Mouse (Mus musculus) heart, embryonic 12.5 days (tissue): ENCODE results near the gene Cage1. TPM values are rescaled to one million over a fixed set of nuclear protein-coding genes. Genes with fewer than 3 reads are reported as not detected.

Experiments
- ATAC-seq: fragments of 200-750 bp; cut with Nextera tagmentation; 2 replicates; pipeline ENCODE4 v1.8.0; 2017; ENCODE audit warnings: moderate TSS enrichment, moderate library complexity; ENCODE audit not compliant: insufficient number of reproducible peaks, low FRiP score
- H3K27ac ChIP-seq: fragments of 300-500 bp; sonication (generic); 2 replicates; pipeline ENCODE4 v1.5.1; 2016; ENCODE audit warnings: mild to moderate bottlenecking, moderate library complexity; ENCODE audit not compliant: poor library complexity, severe bottlenecking
- H3K27me3 ChIP-seq: fragments of 300-500 bp; sonication (generic); replicated peaks from 2 replicates; pipeline ENCODE4 v1.6.1; 2016; ENCODE audit warnings: mild to moderate bottlenecking, moderate library complexity
- H3K36me3 ChIP-seq: fragments of 300-500 bp; sonication (generic); 2 replicates; pipeline ENCODE4 v1.6.1; 2016; ENCODE audit warnings: mild to moderate bottlenecking, moderate library complexity
- H3K4me1 ChIP-seq: fragments of 300-500 bp; sonication (generic); replicated peaks from 2 replicates; pipeline ENCODE4 v1.6.1; 2016; ENCODE audit warnings: mild to moderate bottlenecking
- H3K4me2 ChIP-seq: fragments of 300-500 bp; sonication (generic); 2 replicates; pipeline ENCODE4 v1.6.1; 2016; ENCODE audit warnings: mild to moderate bottlenecking, moderate library complexity
- H3K4me3 ChIP-seq: fragments of 300-500 bp; sonication (generic); 2 replicates; pipeline ENCODE4 v1.5.1; 2016; ENCODE audit warnings: mild to moderate bottlenecking
- H3K9ac ChIP-seq: fragments of 300-500 bp; sonication (generic); 2 replicates; pipeline ENCODE4 v1.6.1; 2016; ENCODE audit warnings: mild to moderate bottlenecking, moderate library complexity
- H3K9me3 ChIP-seq: fragments of 300-500 bp; sonication (generic); replicated peaks from 2 replicates; pipeline ENCODE4 v1.6.1; 2016; ENCODE audit warnings: mild to moderate bottlenecking, moderate library complexity
- WGBS: fragments of 180-500 bp; shearing (Covaris S2); methylation state at CpG from one replicate; pipeline ENCODE4 v1.1.7; 2016; 5-methylcytosine and 5-hydroxymethylcytosine counted together
- polyA plus RNA-seq: library from polyadenylated mRNA; unstranded; fragments of >200 nt; fragmentation: Nextera tagmentation; extraction: Ambion mirVana; gene quantifications from 2 replicates; pipeline ENCODE4 v1.2.1, GENCODE M21; 2016

Gene Cage1
- polyA plus RNA-seq, 1 experiment from 2014 or later, result 1.3 TPM

- Histone ChIP-seq H3K9me3 (no peaks in the 10 kb centered on the region), H3K36me3 (no peaks in the 10 kb centered on the region; the same call in 1 of the 2 replicates), H3K4me2 (no peak overlapping the region), H3K4me1 (peaks cover 46% of the 10 kb centered on the region), H3K9ac (no peak overlapping the region), H3K27ac (no peak overlapping the region), H3K27me3 (no peaks in the 10 kb centered on the region), H3K4me3 (no peak overlapping the region)
- no peak for ATAC-seq
- WGBS, result 76% methylated on average over 15 of the region's 15 CpGs
Observed at GRCm38 (mm10) chr13:37966256-37967051, 70.4 kb downstream of the Cage1 start.

GRCm38 (mm10) chr13:37965126-37965914, 71.5 kb downstream of the Cage1 start:
- Histone ChIP-seq H3K36me3 (no peaks in the 10 kb centered on the region), H3K4me3 (no peak overlapping the region), H3K4me2 (no peak overlapping the region), H3K9ac (no peak overlapping the region), H3K4me1 (peaks cover 42% of the 10 kb centered on the region), H3K27ac (no peak overlapping the region), H3K9me3 (no peaks in the 10 kb centered on the region), H3K27me3 (no peaks in the 10 kb centered on the region)
- peak; percentile 36; the same call in 1 of the 2 replicates for ATAC-seq
- 35% methylated on average over 17 of the region's 17 CpGs for WGBS

- ATAC-seq, result no peak
- no peaks in the 10 kb centered on the region for H3K27me3 ChIP-seq
- no peaks in the 10 kb centered on the region for H3K36me3 ChIP-seq
- H3K9ac ChIP-seq, result peak overlapping the region; percentile 61; the same call in 1 of the 2 replicates
- peak overlapping the region; percentile 46 for H3K4me3 ChIP-seq
- no peak overlapping the region for H3K27ac ChIP-seq
- 41% methylated on average over 20 of the region's 20 CpGs for WGBS
- H3K4me2 ChIP-seq, result peak overlapping the region; percentile 72
- H3K9me3 ChIP-seq, result no peaks in the 10 kb centered on the region
- peaks cover 42% of the 10 kb centered on the region for H3K4me1 ChIP-seq
Observed at GRCm38 (mm10) chr13:37964128-37965087, 72.5 kb downstream of the Cage1 start.

- no peaks in the 10 kb centered on the region for H3K27me3 ChIP-seq
- peak overlapping the region; percentile 46 for H3K4me3 ChIP-seq
- H3K4me1 ChIP-seq, result peaks cover 42% of the 10 kb centered on the region
- no peaks in the 10 kb centered on the region for H3K36me3 ChIP-seq
- H3K9me3 ChIP-seq, result no peaks in the 10 kb centered on the region
- H3K27ac ChIP-seq, result no peak overlapping the region
- H3K9ac ChIP-seq, result peak overlapping the region; percentile 61
- 0 out of 2 replicates have a peak, but pooled peaks have one; percentile 50 for ATAC-seq
- H3K4me2 ChIP-seq, result peak overlapping the region; percentile 72
- 1% methylated on average over 12 of the region's 12 CpGs for WGBS
Observed at GRCm38 (mm10) chr13:37963354-37964007, 73.4 kb downstream of the Cage1 start.

- no peaks in the 10 kb centered on the region for H3K27me3 ChIP-seq
- H3K36me3 ChIP-seq, result no peaks in the 10 kb centered on the region
- H3K4me3 ChIP-seq, result no peak overlapping the region
- H3K27ac ChIP-seq, result no peak overlapping the region
- no peak overlapping the region for H3K9ac ChIP-seq
- no peak for ATAC-seq
- WGBS, result 78% methylated on average over 9 of the region's 9 CpGs
- H3K4me1 ChIP-seq, result peaks cover 40% of the 10 kb centered on the region
- no peak overlapping the region for H3K4me2 ChIP-seq
- no peaks in the 10 kb centered on the region; the same call in 1 of the 2 replicates for H3K9me3 ChIP-seq
Observed at GRCm38 (mm10) chr13:37962541-37962940, 74.3 kb downstream of the Cage1 start.

GRCm38 (mm10) chr13:37959936-37960335, 76.9 kb downstream of the Cage1 start:
- 87% methylated on average over 7 of the region's 7 CpGs for WGBS
- no peak for ATAC-seq
- peaks cover 14% of the 10 kb centered on the region for H3K4me1 ChIP-seq

GRCm38 (mm10) chr13:37959239-37959907, 77.5 kb downstream of the Cage1 start:
- WGBS, result 68% methylated on average over 15 of the region's 15 CpGs
- H3K4me1 ChIP-seq, result peaks cover 8% of the 10 kb centered on the region
- no peaks in the 10 kb centered on the region; the same call in 1 of the 2 replicates for H3K9me3 ChIP-seq
- H3K4me2 ChIP-seq, result no peak overlapping the region
- no peak overlapping the region for H3K9ac ChIP-seq
- H3K27ac ChIP-seq, result no peak overlapping the region
- H3K36me3 ChIP-seq, result no peaks in the 10 kb centered on the region
- no peak overlapping the region for H3K4me3 ChIP-seq
- no peak for ATAC-seq
- H3K27me3 ChIP-seq, result no peaks in the 10 kb centered on the region

More at GRCm38 (mm10) chr13:37959936-37960335, 76.9 kb downstream of the Cage1 start:
- no peak overlapping the region for H3K4me3 ChIP-seq
- H3K27me3 ChIP-seq, result no peaks in the 10 kb centered on the region
- H3K4me2 ChIP-seq, result no peak overlapping the region
- no peaks in the 10 kb centered on the region; the same call in 1 of the 2 replicates for H3K9me3 ChIP-seq
- H3K36me3 ChIP-seq, result no peaks in the 10 kb centered on the region
- H3K9ac ChIP-seq, result no peak overlapping the region
- no peak overlapping the region for H3K27ac ChIP-seq

- no peak overlapping the region for H3K4me2 ChIP-seq
- H3K27me3 ChIP-seq, result no peaks in the 10 kb centered on the region
- H3K4me1 ChIP-seq, result peaks cover under 1% of the 10 kb centered on the region; the same call in 1 of the 2 replicates
- 72% methylated on average over 18 of the region's 18 CpGs for WGBS
- no peak overlapping the region for H3K4me3 ChIP-seq
- H3K36me3 ChIP-seq, result no peaks in the 10 kb centered on the region
- no peak for ATAC-seq
- no peaks in the 10 kb centered on the region; the same call in 1 of the 2 replicates for H3K9me3 ChIP-seq
- no peak overlapping the region for H3K9ac ChIP-seq
- H3K27ac ChIP-seq, result no peak overlapping the region
Observed at GRCm38 (mm10) chr13:37958498-37959238, 78.2 kb downstream of the Cage1 start.
